Mouse (Mus musculus) erythroblast, embryonic 14.5 days (primary cell): Measurements from ENCODE around the gene Ecel1.

Source experiments
- GATA1 ChIP-seq: IDR thresholded peaks from 2 replicates; pipeline ENCODE4 v1.6.1; 2012; ENCODE audit warnings: low read length, inconsistent platforms, mixed read lengths
- TAL1 ChIP-seq: IDR thresholded peaks from 3 replicates; pipeline ENCODE4 v1.6.1; 2012; ENCODE audit warnings: low read length, inconsistent platforms, mixed read lengths

DNA sequence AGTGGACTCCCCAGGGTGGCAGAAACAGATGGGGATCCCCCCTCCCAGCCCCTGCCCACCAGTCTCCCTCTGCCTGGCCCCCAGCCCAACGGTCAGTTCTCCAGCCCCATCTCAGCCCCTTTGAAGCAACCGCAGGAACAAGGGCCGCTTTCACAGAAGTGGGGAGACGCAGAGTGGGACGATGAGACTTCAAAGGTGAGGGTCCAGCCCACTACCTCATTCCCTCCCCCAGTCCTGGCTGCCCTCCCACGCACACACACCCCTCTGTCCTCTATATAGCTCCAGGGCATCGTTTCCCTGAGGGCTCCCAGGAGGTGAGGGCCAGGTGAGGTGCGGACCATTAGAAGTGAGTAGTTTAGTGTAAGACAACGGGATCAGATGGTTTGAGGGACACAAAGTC, 26.7 kb upstream of the Ecel1 start, which contains the start of gene Prss56:
- TF ChIP-seq GATA1 (no peak), TAL1 (no peak)
